Mouse (Mus musculus) kidney, postnatal 36 days (tissue): ENCODE results near the gene 4921536K21Rik.

Source experiments
- DNase-seq, 2 experiments: peaks; one replicate each; pipeline ENCODE4 v3.0.0; 2021 to 2022; ENCODE audit warnings: mixed read lengths in 2 of 2

Gene 4921536K21Rik

GRCm38 (mm10) chr11:3853481-3854034 is 41.3 kb downstream of the 4921536K21Rik start:
- DNase-seq: no peak

DNA sequence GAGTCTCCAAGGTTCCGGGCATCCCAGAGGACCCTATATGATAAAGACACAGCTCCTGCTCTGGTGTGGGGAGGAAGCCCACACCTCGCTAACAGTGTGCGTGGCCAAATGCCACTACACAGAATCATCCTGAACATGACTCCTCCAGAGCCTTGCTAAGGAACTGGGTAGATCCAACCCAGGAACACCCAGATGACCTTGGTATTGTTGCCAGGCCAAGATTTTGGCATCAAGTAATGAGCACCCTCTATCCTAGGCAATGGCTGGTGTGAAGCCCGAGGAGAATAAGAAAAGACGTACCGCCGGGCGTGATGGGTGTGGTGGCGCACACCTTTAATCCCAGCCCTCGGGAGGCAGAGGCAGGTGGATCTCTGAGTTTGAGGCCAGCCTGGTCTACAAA is 41.9 kb downstream of the 4921536K21Rik start:
- DNase-seq: no peak

DNA sequence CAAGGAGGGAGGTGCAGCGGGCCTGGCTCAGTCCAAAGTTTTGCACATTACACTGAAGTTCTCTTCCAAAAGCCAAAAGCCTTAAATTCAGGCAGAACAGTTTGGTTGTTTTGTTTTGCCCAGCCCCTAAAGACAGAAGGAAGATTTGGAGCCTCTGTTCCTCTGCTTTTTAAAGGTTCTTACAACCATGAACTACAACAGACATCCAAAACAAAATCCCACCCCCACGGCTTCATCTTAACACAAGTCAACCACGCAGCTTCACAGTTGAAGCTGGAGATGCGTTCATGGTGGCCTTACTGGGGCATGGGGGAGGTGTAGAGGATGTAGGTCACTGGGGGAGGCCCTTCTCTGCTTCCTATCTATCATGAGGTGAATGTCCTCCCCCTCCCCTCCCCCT is 43.0 kb downstream of the 4921536K21Rik start:
- DNase-seq: no peak

- no peak for DNase-seq
Measured at GRCm38 (mm10) chr11:3850746-3851277, 44.1 kb downstream of the 4921536K21Rik start.

DNA sequence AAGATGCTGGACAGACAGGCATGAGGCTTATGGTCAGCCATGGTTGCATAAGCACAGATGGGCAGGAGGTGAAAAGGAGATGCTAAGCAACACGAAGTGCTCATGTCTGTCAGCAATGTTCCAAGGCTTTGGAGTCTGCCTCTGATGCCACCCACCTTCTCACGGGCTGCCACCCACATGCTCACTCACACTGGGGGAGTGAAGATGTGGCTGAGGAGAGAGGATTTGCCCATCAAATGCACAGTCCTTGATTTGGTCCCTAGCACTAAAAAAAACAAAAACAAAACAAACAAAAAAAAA is 44.6 kb downstream of the 4921536K21Rik start:
- DNase-seq: no peak

DNA sequence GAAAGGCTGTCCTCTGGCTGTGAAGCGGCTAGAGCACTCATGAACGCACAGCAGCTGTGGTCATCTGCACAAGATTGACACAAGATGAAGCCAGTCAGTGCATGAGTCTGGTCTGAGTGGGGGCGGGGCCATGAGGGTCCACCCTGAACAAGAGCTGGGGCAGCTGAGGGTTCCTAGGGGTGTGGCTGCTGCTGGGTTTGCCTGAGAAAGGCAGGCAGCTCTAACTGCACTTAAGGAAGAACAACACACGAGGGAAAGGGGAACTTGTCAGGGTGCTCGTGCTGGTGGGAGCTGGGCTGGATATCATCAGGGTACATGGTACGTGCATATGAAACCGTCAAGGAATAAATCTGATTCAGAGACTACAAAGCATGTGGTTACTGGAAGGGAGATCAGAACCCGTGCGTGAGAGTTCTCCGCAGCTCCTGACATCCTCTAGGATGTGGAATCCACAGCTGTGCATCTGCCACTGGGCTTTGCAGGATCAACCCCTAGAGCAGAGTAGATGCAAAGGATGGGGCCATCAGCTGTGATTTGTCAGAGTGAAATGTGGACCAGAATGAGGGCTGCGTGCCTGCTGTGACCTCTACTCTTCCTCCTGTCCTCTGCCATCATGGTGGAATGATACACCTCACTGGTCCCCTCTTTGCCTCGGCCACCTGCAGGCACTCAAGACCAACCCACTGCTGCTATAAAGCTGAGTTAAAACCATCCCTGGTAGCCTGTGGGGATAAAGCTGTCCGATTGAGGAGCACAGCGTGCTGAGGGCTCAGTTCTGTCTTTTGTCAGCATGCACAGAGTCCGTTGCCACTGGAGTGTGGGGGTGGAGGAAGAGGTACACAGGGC is 45.2 kb downstream of the 4921536K21Rik start:
- no peak for DNase-seq

DNA sequence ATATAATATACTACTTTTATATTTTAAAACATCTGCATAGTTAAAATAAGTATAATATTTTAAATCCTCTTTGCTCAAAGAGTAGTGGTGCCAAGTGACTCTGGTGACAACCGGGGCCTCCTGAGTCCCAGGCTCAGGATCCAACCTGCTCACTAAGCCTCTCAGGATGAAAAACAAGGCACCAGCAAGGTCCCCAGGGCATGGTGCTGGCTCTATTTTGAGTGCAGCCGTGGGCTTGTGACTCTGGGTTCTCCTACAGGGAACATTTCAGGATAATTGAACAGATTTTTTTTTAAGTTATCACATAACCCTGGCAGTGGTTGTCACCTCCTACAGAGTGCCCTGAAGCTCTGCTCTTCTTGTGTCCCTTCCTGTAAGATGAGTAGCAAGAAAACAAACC is 48.5 kb downstream of the 4921536K21Rik start:
- no peak for DNase-seq

- DNase-seq: no peak
Measured at GRCm38 (mm10) chr11:3843943-3844734, 50.8 kb downstream of the 4921536K21Rik start.
